Mouse (Mus musculus): ENCODE results near the gene Iqcf4. TPM values are rescaled to one million over a fixed set of nuclear protein-coding genes. Genes with fewer than 3 reads are reported as not detected.

Gene Iqcf4
- polyA plus RNA-seq, 1 experiment from 2014 or later: not detected

DNA sequence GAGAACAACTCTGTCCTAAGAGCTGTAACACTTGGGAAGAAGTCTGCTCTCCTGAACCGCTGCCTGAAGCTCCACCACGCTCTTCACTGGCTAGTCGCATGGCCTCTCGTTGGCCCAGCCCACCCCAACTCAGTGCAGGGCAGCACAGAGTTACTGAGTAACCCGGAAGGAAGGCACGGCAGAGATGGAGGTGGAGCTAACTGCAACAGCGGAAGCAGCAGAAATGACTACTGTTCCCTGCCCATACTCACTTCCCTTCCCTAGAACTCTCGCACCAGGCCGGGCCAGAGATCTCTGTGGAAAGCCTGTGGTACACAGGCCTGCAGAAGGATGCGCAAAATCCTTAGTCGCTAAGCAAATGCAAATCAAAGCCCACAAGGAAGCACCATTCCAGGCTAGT, 4.4 kb downstream of the Iqcf4 start:
- H3K4me3 ChIP-seq (ENCODE audit: low read depth, low read length): no peak overlapping the region
- no peaks in the 10 kb centered on the region for H3K27me3 ChIP-seq (ENCODE audit: insufficient read depth, low read length)
- ATAC-seq (ENCODE audit: insufficient read depth) (no peak), DNase-seq (peak; percentile 27)
- H3K9me3 ChIP-seq (ENCODE audit: low read depth, low read length): no peaks in the 10 kb centered on the region
- no peak for TF ChIP-seq CTCF (IDR thresholded peaks at IDR 0.05; ENCODE audit: low read depth)
- 48% methylated on average over 11 of the region's 11 CpGs for WGBS
- H3K4me1 ChIP-seq (ENCODE audit: insufficient read depth): no peaks in the 10 kb centered on the region
- no peak overlapping the region for H3K27ac ChIP-seq (ENCODE audit: low read depth)
- H3K36me3 ChIP-seq (ENCODE audit: insufficient read depth): no peaks in the 10 kb centered on the region
- no peak overlapping the region for H3K9ac ChIP-seq
- H3K4me2 ChIP-seq: no peak overlapping the region

DNA sequence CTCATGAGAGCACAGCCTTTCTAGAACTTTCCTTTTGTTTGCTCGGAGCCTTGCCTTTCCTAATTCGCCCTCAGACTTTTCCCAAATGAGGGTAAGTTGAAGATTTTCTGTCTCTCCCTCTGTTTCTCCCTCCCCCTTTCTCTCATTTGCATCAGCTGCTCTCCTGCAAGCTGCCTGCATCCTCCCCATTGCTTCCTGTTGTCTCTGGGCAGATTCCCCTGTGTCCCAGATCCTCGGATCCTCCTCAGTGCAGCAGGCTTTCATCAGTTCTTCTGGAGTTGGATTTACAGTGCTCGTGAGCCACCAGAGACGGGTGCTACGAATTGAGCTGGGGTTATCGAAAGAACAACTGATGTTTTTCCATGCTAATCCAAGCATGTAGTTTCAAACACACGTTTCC, 6.8 kb downstream of the Iqcf4 start:
- H3K4me1 ChIP-seq (ENCODE audit: insufficient read depth): no peaks in the 10 kb centered on the region
- H3K4me3 ChIP-seq (ENCODE audit: low read depth, low read length): no peak overlapping the region
- H3K4me2 ChIP-seq: no peak overlapping the region
- no peaks in the 10 kb centered on the region for H3K36me3 ChIP-seq (ENCODE audit: insufficient read depth)
- no peak overlapping the region for H3K9ac ChIP-seq
- no peak overlapping the region for H3K27ac ChIP-seq (ENCODE audit: low read depth)
- TF ChIP-seq CTCF (IDR thresholded peaks at IDR 0.05; ENCODE audit: low read depth): no peak
- 70% methylated on average over 8 of the region's 8 CpGs for WGBS
- H3K9me3 ChIP-seq (ENCODE audit: low read depth, low read length): no peaks in the 10 kb centered on the region
- DNase-seq: no peak
- ATAC-seq (ENCODE audit: insufficient read depth): no peak
- H3K27me3 ChIP-seq (ENCODE audit: insufficient read depth, low read length): no peaks in the 10 kb centered on the region

DNA sequence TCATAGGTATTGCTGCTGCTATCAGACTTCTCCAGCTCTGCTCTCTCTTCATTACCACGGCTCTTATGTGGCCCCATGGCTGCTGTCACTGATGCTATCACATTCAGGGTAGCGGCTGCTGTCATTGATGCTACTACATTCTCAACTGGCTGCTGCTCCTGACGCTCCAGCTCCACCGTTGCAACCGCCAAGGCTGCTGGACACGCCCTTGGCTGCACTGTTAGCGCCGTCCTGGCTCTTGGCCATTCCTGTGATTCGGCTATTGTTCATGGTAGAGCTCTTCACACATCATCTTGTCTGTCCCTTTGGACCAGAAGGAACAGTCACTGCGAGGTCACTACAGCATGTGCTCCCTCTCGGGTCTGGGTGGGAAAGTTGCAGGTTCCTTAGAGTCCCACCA, 8.5 kb downstream of the Iqcf4 start:
- Histone ChIP-seq H3K27ac (ENCODE audit: low read depth) (no peak overlapping the region), H3K36me3 (ENCODE audit: insufficient read depth) (no peaks in the 10 kb centered on the region), H3K4me2 (no peak overlapping the region), H3K9me3 (ENCODE audit: low read depth, low read length) (no peaks in the 10 kb centered on the region), H3K9ac (no peak overlapping the region), H3K4me1 (ENCODE audit: insufficient read depth) (no peaks in the 10 kb centered on the region), H3K4me3 (ENCODE audit: low read depth, low read length) (no peak overlapping the region), H3K27me3 (ENCODE audit: insufficient read depth, low read length) (no peaks in the 10 kb centered on the region)
- no peak for TF ChIP-seq CTCF (IDR thresholded peaks at IDR 0.05; ENCODE audit: low read depth)
- ATAC-seq (ENCODE audit: insufficient read depth): no peak
- WGBS: 80% methylated on average over 11 of the region's 11 CpGs
- DNase-seq: no peak

DNA sequence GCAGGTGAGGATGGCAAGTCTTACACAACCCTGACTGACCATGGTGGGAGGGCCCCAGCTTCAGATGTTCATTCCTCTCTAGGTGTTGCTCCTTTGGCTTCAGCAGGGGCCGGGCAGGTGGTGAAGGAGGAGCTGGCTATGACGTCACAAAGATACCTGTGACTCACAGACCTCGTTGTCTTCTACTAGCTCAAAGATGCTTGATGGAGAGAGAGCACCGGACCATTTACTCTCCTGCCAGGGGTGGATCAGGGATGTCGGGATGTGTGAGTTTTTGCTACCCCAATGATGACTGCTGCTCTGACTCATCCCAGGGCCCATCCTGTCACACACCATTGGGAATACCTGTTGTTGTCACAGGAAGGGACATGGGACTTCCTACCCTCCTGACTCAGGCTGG, 9.3 kb downstream of the Iqcf4 start, which contains the start of gene Iqcf3:
Gene Iqcf3 (minus strand): TSS at position 101 of the 400 bp plus-strand sequence.
- no peak for TF ChIP-seq CTCF (IDR thresholded peaks at IDR 0.05; ENCODE audit: low read depth)
- no peaks in the 10 kb centered on the region for H3K36me3 ChIP-seq (ENCODE audit: insufficient read depth)
- no peaks in the 10 kb centered on the region for H3K4me1 ChIP-seq (ENCODE audit: insufficient read depth)
- ATAC-seq (ENCODE audit: insufficient read depth) (no peak), DNase-seq (no peak)
- no peak within 1 kb of the TSS for H3K4me3 ChIP-seq (ENCODE audit: low read depth, low read length)
- H3K9me3 ChIP-seq (ENCODE audit: low read depth, low read length): no peaks in the 10 kb centered on the region
- 86% methylated on average over 5 of the region's 5 CpGs for WGBS
- no peaks in the 10 kb centered on the region for H3K27me3 ChIP-seq (ENCODE audit: insufficient read depth, low read length)
- H3K4me2 ChIP-seq: no peak within 1 kb of the TSS
- no peak within 1 kb of the TSS for H3K9ac ChIP-seq
- H3K27ac ChIP-seq (ENCODE audit: low read depth): no peak within 1 kb of the TSS

DNA sequence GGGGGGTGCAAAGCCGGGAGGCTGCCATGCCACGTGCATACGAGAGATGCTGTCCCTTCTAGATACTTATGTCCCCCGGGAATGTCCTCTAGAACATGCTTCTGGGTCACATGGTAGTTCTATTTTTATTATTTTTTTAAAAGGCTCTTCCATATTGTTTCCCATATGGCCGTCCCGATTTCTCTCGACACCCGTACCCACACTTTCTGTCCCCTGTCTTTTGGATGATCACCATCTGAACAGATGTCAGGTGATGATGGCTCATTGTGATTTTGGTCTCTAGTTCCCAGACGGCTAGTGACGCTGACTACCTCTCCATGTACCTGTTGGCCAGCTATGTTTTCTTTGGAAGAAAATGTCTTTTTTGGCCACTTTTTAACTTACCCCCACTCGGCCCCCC, 35.8 kb downstream of the Iqcf4 start:
- Histone ChIP-seq H3K9me3 (ENCODE audit: low read depth, low read length) (no peaks in the 10 kb centered on the region), H3K4me2 (no peak overlapping the region), H3K4me3 (ENCODE audit: low read depth, low read length) (no peak overlapping the region), H3K27ac (ENCODE audit: low read depth) (no peak overlapping the region), H3K9ac (no peak overlapping the region), H3K27me3 (ENCODE audit: insufficient read depth, low read length) (no peaks in the 10 kb centered on the region), H3K36me3 (ENCODE audit: insufficient read depth) (no peaks in the 10 kb centered on the region), H3K4me1 (ENCODE audit: insufficient read depth) (no peaks in the 10 kb centered on the region)
- WGBS: 87% methylated on average over 11 of the region's 11 CpGs
- no peak for TF ChIP-seq CTCF (IDR thresholded peaks at IDR 0.05; ENCODE audit: low read depth)
- DNase-seq (no peak), ATAC-seq (ENCODE audit: insufficient read depth) (no peak)

DNA sequence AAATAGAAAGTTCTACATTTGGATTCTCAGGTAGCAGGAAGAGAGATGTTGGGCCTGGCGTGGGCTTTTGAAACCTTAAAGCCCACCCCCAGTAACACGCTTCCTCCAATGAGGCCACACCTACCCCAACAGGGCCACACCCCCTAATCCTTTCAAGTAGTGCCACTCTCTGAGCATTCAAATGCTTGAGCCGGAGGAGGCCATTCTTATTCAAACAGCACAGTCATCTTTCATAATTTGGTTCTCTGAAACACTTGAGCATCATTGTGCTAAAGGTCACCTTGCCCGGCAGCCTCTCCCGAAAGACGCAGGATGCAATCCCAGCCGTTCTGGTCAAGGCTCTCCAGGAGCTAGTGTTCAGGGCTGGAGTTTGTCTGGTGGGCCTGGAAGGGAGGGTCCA, 36.5 kb downstream of the Iqcf4 start:
- ATAC-seq (ENCODE audit: insufficient read depth) (no peak), DNase-seq (no peak)
- 94% methylated on average over 7 of the region's 7 CpGs for WGBS
- Histone ChIP-seq H3K9me3 (ENCODE audit: low read depth, low read length) (no peaks in the 10 kb centered on the region), H3K27ac (ENCODE audit: low read depth) (no peak overlapping the region), H3K4me2 (no peak overlapping the region), H3K27me3 (ENCODE audit: insufficient read depth, low read length) (no peaks in the 10 kb centered on the region), H3K4me3 (ENCODE audit: low read depth, low read length) (no peak overlapping the region), H3K9ac (no peak overlapping the region), H3K36me3 (ENCODE audit: insufficient read depth) (no peaks in the 10 kb centered on the region), H3K4me1 (ENCODE audit: insufficient read depth) (no peaks in the 10 kb centered on the region)
- no peak for TF ChIP-seq CTCF (IDR thresholded peaks at IDR 0.05; ENCODE audit: low read depth)

DNA sequence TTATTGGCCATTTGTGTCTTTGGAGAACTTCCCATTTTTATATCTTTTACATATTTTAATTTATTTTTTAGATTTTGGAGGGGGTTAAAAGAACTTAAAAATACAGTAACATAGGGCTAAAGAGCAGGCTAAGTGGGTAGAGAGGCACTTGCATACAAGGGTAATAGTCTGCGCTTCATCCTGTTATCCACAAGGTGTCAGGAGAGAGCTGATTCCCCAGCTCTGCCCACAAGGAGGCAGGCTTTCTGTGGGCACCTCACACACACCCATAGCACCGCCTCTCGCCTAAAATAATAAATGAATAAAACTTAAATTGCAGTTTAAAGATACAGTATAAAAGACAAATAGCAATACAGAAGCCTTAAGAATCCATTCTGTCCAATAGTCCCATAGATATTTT, 39.0 kb downstream of the Iqcf4 start:
- ATAC-seq (ENCODE audit: insufficient read depth): no peak
- Histone ChIP-seq H3K9me3 (ENCODE audit: low read depth, low read length) (no peaks in the 10 kb centered on the region), H3K27ac (ENCODE audit: low read depth) (no peak overlapping the region), H3K4me2 (no peak overlapping the region), H3K4me3 (ENCODE audit: low read depth, low read length) (no peak overlapping the region), H3K36me3 (ENCODE audit: insufficient read depth) (no peaks in the 10 kb centered on the region), H3K9ac (no peak overlapping the region), H3K27me3 (ENCODE audit: insufficient read depth, low read length) (no peaks in the 10 kb centered on the region), H3K4me1 (ENCODE audit: insufficient read depth) (no peaks in the 10 kb centered on the region)
- WGBS: 17% methylated on average over 3 of the region's 3 CpGs
- TF ChIP-seq CTCF (IDR thresholded peaks at IDR 0.05; ENCODE audit: low read depth): peak; percentile 87
- peak; percentile 73 for DNase-seq

DNA sequence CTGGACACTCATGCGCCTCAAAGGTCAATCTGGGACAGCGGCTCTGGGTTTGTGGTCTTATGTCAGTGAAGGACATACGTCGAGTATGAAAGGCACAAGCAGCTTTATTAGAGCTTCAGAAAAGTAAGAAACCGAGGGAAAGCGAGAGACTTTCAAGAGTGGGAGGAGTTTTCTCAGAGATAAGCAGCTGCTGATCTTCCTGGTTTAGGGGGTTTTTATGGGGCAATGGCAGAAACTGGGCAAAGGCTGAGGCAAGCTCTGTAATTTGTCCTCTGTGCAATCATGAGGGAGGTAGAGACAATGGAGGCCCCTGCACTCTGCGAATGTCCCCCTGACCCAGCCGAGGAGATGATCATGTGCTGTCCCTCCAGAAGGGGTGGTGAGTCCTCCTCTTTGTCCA, 50.9 kb downstream of the Iqcf4 start:
- WGBS: 57% methylated on average over 8 of the region's 8 CpGs
- no peak overlapping the region for H3K4me3 ChIP-seq (ENCODE audit: low read depth, low read length)
- no peak for ATAC-seq (ENCODE audit: insufficient read depth)
- no peak overlapping the region for H3K9ac ChIP-seq
- no peaks in the 10 kb centered on the region for H3K36me3 ChIP-seq (ENCODE audit: insufficient read depth)
- H3K4me2 ChIP-seq: no peak overlapping the region
- no peak for TF ChIP-seq CTCF (IDR thresholded peaks at IDR 0.05; ENCODE audit: low read depth)
- H3K27ac ChIP-seq (ENCODE audit: low read depth): no peak overlapping the region
- no peak for DNase-seq
- no peaks in the 10 kb centered on the region for H3K9me3 ChIP-seq (ENCODE audit: low read depth, low read length)
- no peaks in the 10 kb centered on the region for H3K27me3 ChIP-seq (ENCODE audit: insufficient read depth, low read length)
- no peaks in the 10 kb centered on the region for H3K4me1 ChIP-seq (ENCODE audit: insufficient read depth)
